12 mouse cellular contexts compared by ENCODE assay signal in genomic region chr5:122566626-122567025, GRCm38 (mm10). TPM values are rescaled to one million over a fixed set of nuclear protein-coding genes. Genes with fewer than 3 reads are reported as not detected.
DNase-seq lines count a peak whose midpoint lies in the region; ATAC-seq and TF ChIP-seq lines count a peak whose summit lies in the region.
"Had no signal": no experiment of that assay in that cellular context is flagged by ENCODE, and none has a peak within 500 bp of the region (broad histone marks: within the 10 kb centered on the region; RNA-seq: fewer than 3 reads in every experiment).

No protein-coding gene starts in this region.

- ATAC-seq in hindbrain, embryonic 14.5 days (ENCODE audit: low FRiP score), result peak; percentile 55
- ATAC-seq in hindbrain, embryonic 12.5 days (ENCODE audit: low FRiP score), result no peak
- ATAC-seq in hindbrain, postnatal 0 days, result peak; percentile 83

- peak; percentile 33; the same call in 1 of the 2 replicates for TF ChIP-seq CTCF in hindbrain, postnatal 0 days (IDR thresholded peaks at IDR 0.05; ENCODE audit: low read depth)

- no peak overlapping the region for H3K9ac ChIP-seq in hindbrain, embryonic 14.5 days
- H3K9ac ChIP-seq in hindbrain, embryonic 12.5 days, result no peak overlapping the region
- 0 out of 2 replicates have a peak overlapping the region, but pooled peaks have one; percentile 13 for H3K9ac ChIP-seq in hindbrain, postnatal 0 days (replicated peaks; ENCODE audit: low read length)
- H3K9ac ChIP-seq: embryonic facial prominence, embryonic 15.5 days; liver, embryonic 14.5 days had no signal

- DNase-seq in hindbrain, embryonic 14.5 days (ENCODE audit: low spot score), result peak; percentile 48
- DNase-seq in cerebellum, postnatal 36 days, result peak; percentile 75 to 78
- DNase-seq in hindbrain, postnatal 0 days (ENCODE audit: low spot score), result peak; percentile 77
- peak; percentile 64 to 76 for DNase-seq in right cerebral cortex, adult 2 months (ENCODE audit: low spot score in 2 of 2)
- DNase-seq in testis, postnatal 14 days (ENCODE audit: low spot score), result no peak
- no peak for DNase-seq in thymus, postnatal 10 days (ENCODE audit: low spot score in 2 of 2)
- no peak for DNase-seq in thymus, adult 18-20 months
- DNase-seq: adrenal gland, postnatal 14 days had no signal

- no peaks in the 10 kb centered on the region for H3K4me1 ChIP-seq in hindbrain, embryonic 14.5 days (replicated peaks; ENCODE audit: control insufficient read depth, insufficient read depth, low read length)
- H3K4me1 ChIP-seq in hindbrain, embryonic 12.5 days, result no peaks in the 10 kb centered on the region
- 0 out of 2 replicates have a peak, but pooled peaks cover 9% of the 10 kb centered on the region for H3K4me1 ChIP-seq in hindbrain, postnatal 0 days (ENCODE audit: insufficient read depth, low read length)
- H3K4me1 ChIP-seq: embryonic facial prominence, embryonic 15.5 days had no signal

- no peaks in the 10 kb centered on the region for H3K27me3 ChIP-seq in hindbrain, embryonic 14.5 days (ENCODE audit: control insufficient read depth, insufficient read depth, low read length)
- no peaks in the 10 kb centered on the region for H3K27me3 ChIP-seq in hindbrain, embryonic 12.5 days
- H3K27me3 ChIP-seq in hindbrain, postnatal 0 days (ENCODE audit: insufficient read depth, low read length), result no peaks in the 10 kb centered on the region
- H3K27me3 ChIP-seq: embryonic facial prominence, embryonic 15.5 days had no signal

- H3K36me3 ChIP-seq in hindbrain, embryonic 14.5 days (replicated peaks; ENCODE audit: control insufficient read depth, insufficient read depth), result peaks cover 53% of the 10 kb centered on the region
- H3K36me3 ChIP-seq in hindbrain, embryonic 12.5 days, result peaks cover 43% of the 10 kb centered on the region
- no peaks in the 10 kb centered on the region; the same call in 1 of the 2 replicates for H3K36me3 ChIP-seq in hindbrain, postnatal 0 days (ENCODE audit: insufficient read depth, low read length)

- H3K9me3 ChIP-seq in hindbrain, embryonic 14.5 days (ENCODE audit: control insufficient read depth, low read length), result no peaks in the 10 kb centered on the region
- H3K9me3 ChIP-seq in hindbrain, embryonic 12.5 days (replicated peaks), result no peaks in the 10 kb centered on the region
- no peaks in the 10 kb centered on the region for H3K9me3 ChIP-seq in hindbrain, postnatal 0 days (ENCODE audit: low read length)
- H3K9me3 ChIP-seq: embryonic facial prominence, embryonic 15.5 days had no signal

- H3K27ac ChIP-seq in hindbrain, embryonic 14.5 days, result 0 out of 2 replicates have a peak overlapping the region, but pooled peaks have one; percentile 26
- no peak overlapping the region for H3K27ac ChIP-seq in hindbrain, embryonic 12.5 days
- H3K27ac ChIP-seq in hindbrain, postnatal 0 days, result peak overlapping the region; percentile 60
- H3K27ac ChIP-seq: embryonic facial prominence, embryonic 15.5 days; liver, embryonic 14.5 days had no signal

- no peak overlapping the region for H3K4me2 ChIP-seq in hindbrain, embryonic 14.5 days (replicated peaks)
- no peak overlapping the region for H3K4me2 ChIP-seq in hindbrain, embryonic 12.5 days (replicated peaks)
- H3K4me2 ChIP-seq in hindbrain, postnatal 0 days (ENCODE audit: low read depth, low read length), result 0 out of 2 replicates have a peak overlapping the region, but pooled peaks have one; percentile 10
- H3K4me2 ChIP-seq: embryonic facial prominence, embryonic 15.5 days had no signal

- no peak overlapping the region for H3K4me3 ChIP-seq in hindbrain, embryonic 14.5 days (replicated peaks; ENCODE audit: low read length)
- H3K4me3 ChIP-seq in hindbrain, embryonic 12.5 days, result no peak overlapping the region
- no peak overlapping the region for H3K4me3 ChIP-seq in hindbrain, postnatal 0 days (ENCODE audit: low read length)
- H3K4me3 ChIP-seq: embryonic facial prominence, embryonic 15.5 days; myocyte had no signal

- WGBS in hindbrain, embryonic 14.5 days, result 55% methylated on average over 8 of the region's 8 CpGs
- WGBS in hindbrain, embryonic 12.5 days, result 58% methylated on average over 8 of the region's 8 CpGs
- WGBS in hindbrain, postnatal 0 days, result 29% methylated on average over 8 of the region's 8 CpGs

RNA-seq across cellular contexts. Expression of gene Ift81, which starts 47.7 kb away (rescaled TPM):
- 60.5 and 61.9 TPM in 2 replicates for polyA plus RNA-seq in hindbrain, embryonic 14.5 days (2014; fragmentation: Nextera tagmentation; extraction: Ambion mirVana)
- polyA plus RNA-seq in hindbrain, embryonic 12.5 days (2016; fragmentation: Nextera tagmentation; extraction: Ambion mirVana), result 60.6 and 62.0 TPM in 2 replicates
- 21.3 and 32.3 TPM in 2 replicates for total RNA-seq in hindbrain, postnatal 0 days (2014; rRNA removed)
- 66.3 and 66.5 TPM in 2 replicates for polyA plus RNA-seq in hindbrain, postnatal 0 days (2015; fragmentation: Nextera tagmentation; extraction: Ambion mirVana)

Comparison
In these comparisons a context has a peak if more than half of its experiments do, and no peak if none do; other contexts are left out.
1. DNase-seq: peak in hindbrain, embryonic 14.5 days (single experiment), cerebellum, postnatal 36 days (2 of 2), hindbrain, postnatal 0 days (single experiment) and right cerebral cortex, adult 2 months (2 of 2); none in testis, postnatal 14 days (single experiment), thymus, postnatal 10 days (0 of 2) and thymus, adult 18-20 months (0 of 2).